Mouse (Mus musculus): Measurements from ENCODE around the gene Slc22a14. TPM values are rescaled to one million over a fixed set of nuclear protein-coding genes. Genes with fewer than 3 reads are reported as not detected.

The Slc22a14 gene
- polyA plus RNA-seq, 1 experiment from 2014 or later: not detected

GRCm38 (mm10) chr9:119138836-119139235 lies 226.5 kb downstream of the Slc22a14 start:
- H3K4me2 ChIP-seq (ENCODE audit: low read length): no peak overlapping the region
- no peak for ATAC-seq
- WGBS: 93% methylated on average over 2 of the region's 2 CpGs
- H3K9ac ChIP-seq (replicated peaks; ENCODE audit: low read depth, low read length): no peak overlapping the region
- no peaks in the 10 kb centered on the region for H3K9me3 ChIP-seq (ENCODE audit: control insufficient read depth, low read length)
- no peaks in the 10 kb centered on the region for H3K36me3 ChIP-seq (ENCODE audit: control insufficient read depth, insufficient read depth)
- no peaks in the 10 kb centered on the region for H3K4me1 ChIP-seq (replicated peaks; ENCODE audit: control insufficient read depth, insufficient read depth, low read length)
- no peaks in the 10 kb centered on the region for H3K27me3 ChIP-seq (replicated peaks; ENCODE audit: control insufficient read depth, insufficient read depth, low read length)
- no peak overlapping the region for H3K27ac ChIP-seq (ENCODE audit: low read length)
- no peak overlapping the region for H3K4me3 ChIP-seq (replicated peaks; ENCODE audit: low read length)

GRCm38 (mm10) chr9:119130692-119131091 lies 234.7 kb downstream of the Slc22a14 start:
- ATAC-seq: no peak
- Histone ChIP-seq H3K9me3 (ENCODE audit: control insufficient read depth, low read length) (no peaks in the 10 kb centered on the region), H3K36me3 (ENCODE audit: control insufficient read depth, insufficient read depth) (no peaks in the 10 kb centered on the region), H3K4me3 (replicated peaks; ENCODE audit: low read length) (no peak overlapping the region), H3K27me3 (replicated peaks; ENCODE audit: control insufficient read depth, insufficient read depth, low read length) (no peaks in the 10 kb centered on the region), H3K4me2 (ENCODE audit: low read length) (no peak overlapping the region), H3K9ac (replicated peaks; ENCODE audit: low read depth, low read length) (no peak overlapping the region), H3K27ac (ENCODE audit: low read length) (no peak overlapping the region), H3K4me1 (replicated peaks; ENCODE audit: control insufficient read depth, insufficient read depth, low read length) (no peaks in the 10 kb centered on the region)
- WGBS: 67% methylated on average over 5 of the region's 5 CpGs

- H3K36me3 ChIP-seq (ENCODE audit: control insufficient read depth, insufficient read depth): no peaks in the 10 kb centered on the region
- no peaks in the 10 kb centered on the region for H3K9me3 ChIP-seq (ENCODE audit: control insufficient read depth, low read length)
- no peaks in the 10 kb centered on the region for H3K4me1 ChIP-seq (replicated peaks; ENCODE audit: control insufficient read depth, insufficient read depth, low read length)
- no peak overlapping the region for H3K4me2 ChIP-seq (ENCODE audit: low read length)
- no peaks in the 10 kb centered on the region for H3K27me3 ChIP-seq (replicated peaks; ENCODE audit: control insufficient read depth, insufficient read depth, low read length)
- H3K27ac ChIP-seq (ENCODE audit: low read length): no peak overlapping the region
- H3K9ac ChIP-seq (replicated peaks; ENCODE audit: low read depth, low read length): no peak overlapping the region
- H3K4me3 ChIP-seq (replicated peaks; ENCODE audit: low read length): no peak overlapping the region
- 83% methylated on average over 12 of the region's 12 CpGs for WGBS
- no peak for ATAC-seq
Measured at GRCm38 (mm10) chr9:119128436-119129181, 236.7 kb downstream of the Slc22a14 start.

- ATAC-seq: no peak
- H3K4me3 ChIP-seq (replicated peaks; ENCODE audit: low read length): no peak overlapping the region
- no peak overlapping the region for H3K9ac ChIP-seq (replicated peaks; ENCODE audit: low read depth, low read length)
- H3K9me3 ChIP-seq (ENCODE audit: control insufficient read depth, low read length): no peaks in the 10 kb centered on the region
- WGBS: 84% methylated on average over 18 of the region's 18 CpGs
- no peak overlapping the region for H3K27ac ChIP-seq (ENCODE audit: low read length)
- no peaks in the 10 kb centered on the region for H3K27me3 ChIP-seq (replicated peaks; ENCODE audit: control insufficient read depth, insufficient read depth, low read length)
- no peaks in the 10 kb centered on the region for H3K36me3 ChIP-seq (ENCODE audit: control insufficient read depth, insufficient read depth)
- no peak overlapping the region for H3K4me2 ChIP-seq (ENCODE audit: low read length)
- H3K4me1 ChIP-seq (replicated peaks; ENCODE audit: control insufficient read depth, insufficient read depth, low read length): no peaks in the 10 kb centered on the region
Measured at GRCm38 (mm10) chr9:119122596-119123369, 242.6 kb downstream of the Slc22a14 start.

GRCm38 (mm10) chr9:119120168-119120560 lies 245.2 kb downstream of the Slc22a14 start:
- Histone ChIP-seq H3K27ac (ENCODE audit: low read length) (no peak overlapping the region), H3K4me2 (ENCODE audit: low read length) (no peak overlapping the region), H3K36me3 (ENCODE audit: control insufficient read depth, insufficient read depth) (no peaks in the 10 kb centered on the region), H3K4me1 (replicated peaks; ENCODE audit: control insufficient read depth, insufficient read depth, low read length) (no peaks in the 10 kb centered on the region), H3K27me3 (replicated peaks; ENCODE audit: control insufficient read depth, insufficient read depth, low read length) (no peaks in the 10 kb centered on the region), H3K9me3 (ENCODE audit: control insufficient read depth, low read length) (no peaks in the 10 kb centered on the region), H3K4me3 (replicated peaks; ENCODE audit: low read length) (no peak overlapping the region), H3K9ac (replicated peaks; ENCODE audit: low read depth, low read length) (no peak overlapping the region)
- ATAC-seq: no peak
- 67% methylated on average over 3 of the region's 3 CpGs for WGBS

Other genes starting within 250 kb of the Slc22a14 start
- gene Acaa1b, start 208.5 kb downstream of the Slc22a14 start, polyA plus RNA-seq (2015; fragmentation: Nextera tagmentation; extraction: Ambion mirVana): 1.3 and 1.7 TPM in 2 replicates
- gene Gm47289, start 206.4 kb downstream of the Slc22a14 start, polyA plus RNA-seq (2015; fragmentation: Nextera tagmentation; extraction: Ambion mirVana): not detected in 2 replicates
- gene Slc22a13, start 156.5 kb downstream of the Slc22a14 start, polyA plus RNA-seq (2015; fragmentation: Nextera tagmentation; extraction: Ambion mirVana): 0.18 TPM in 1 of 2 replicates, not detected in the other
- gene Oxsr1, start 43.1 kb downstream of the Slc22a14 start, polyA plus RNA-seq (2015; fragmentation: Nextera tagmentation; extraction: Ambion mirVana): 13.4 and 14.6 TPM in 2 replicates
- 107 and 119 TPM in 2 replicates for gene Acaa1a, start 25.9 kb downstream of the Slc22a14 start, polyA plus RNA-seq (2015; fragmentation: Nextera tagmentation; extraction: Ambion mirVana)
- gene Myd88, start 24.1 kb downstream of the Slc22a14 start, polyA plus RNA-seq (2015; fragmentation: Nextera tagmentation; extraction: Ambion mirVana): 4.4 and 6.2 TPM in 2 replicates
- 3.0 and 3.8 TPM in 2 replicates for gene Xylb, start 8.2 kb downstream of the Slc22a14 start, polyA plus RNA-seq (2015; fragmentation: Nextera tagmentation; extraction: Ambion mirVana)
- 26.5 and 32.7 TPM in 2 replicates for gene Acvr2b, start 36.6 kb upstream of the Slc22a14 start, polyA plus RNA-seq (2015; fragmentation: Nextera tagmentation; extraction: Ambion mirVana)
- 60.7 and 66.1 TPM in 2 replicates for gene Exog, start 79.4 kb upstream of the Slc22a14 start, polyA plus RNA-seq (2015; fragmentation: Nextera tagmentation; extraction: Ambion mirVana)
- 0.82 and 1.4 TPM in 2 replicates for gene Scn5a, start 213.5 kb upstream of the Slc22a14 start, polyA plus RNA-seq (2015; fragmentation: Nextera tagmentation; extraction: Ambion mirVana)